Comparison of ENCODE assay signal across 10 mouse cellular contexts in genomic region chr6:48860130-48860815, GRCm38 (mm10). TPM values are rescaled to one million over a fixed set of nuclear protein-coding genes. Genes with fewer than 3 reads are reported as not detected.
DNase-seq lines count a peak whose midpoint lies in the region; ATAC-seq and TF ChIP-seq lines count a peak whose summit lies in the region.
"Had no signal": no experiment of that assay in that cellular context is flagged by ENCODE, and none has a peak within 500 bp of the region (broad histone marks: within the 10 kb centered on the region; RNA-seq: fewer than 3 reads in every experiment).

No protein-coding gene starts in this region.

- ATAC-seq in midbrain, embryonic 16.5 days, result no peak

- peak; percentile 93 for TF ChIP-seq CTCF in kidney, adult 2 months (conservative IDR thresholded peaks at IDR 0.05; ENCODE audit: insufficient read depth, insufficient read length, low read depth, low read length)
- peak; percentile 85; the same call in 1 of the 2 replicates for TF ChIP-seq CTCF in testis, adult 2 months (IDR thresholded peaks at IDR 0.05; ENCODE audit: control insufficient read depth, insufficient read depth, insufficient replicate concordance, low read depth, low read length)

- peak; percentile 16 for DNase-seq in cerebellum, adult 9-10 months
- no peak for DNase-seq in cerebellum, adult 9-11 months
- DNase-seq in c-Kit-positive CD71-negative TER-119-negative erythroid progenitor cells, embryonic 14.5 days (ENCODE audit: low read depth), result peak; percentile 76
- peak; percentile 60 for DNase-seq in gastrocnemius, postnatal 14 days
- DNase-seq in kidney, adult 2 months, result peak; percentile 86
- peak; percentile 71 for DNase-seq in liver

- intact Hi-C loops in gastrocnemius, postnatal 14 days (cut with DNase I; ENCODE audit: low total_unique reads), result no loop called here

- peak overlapping the region; percentile 38 for H3K4me2 ChIP-seq in midbrain, embryonic 16.5 days (ENCODE audit: low read length)

- H3K9ac ChIP-seq in midbrain, embryonic 16.5 days (ENCODE audit: low read depth, low read length), result no peak overlapping the region

- no peaks in the 10 kb centered on the region for H3K27me3 ChIP-seq in kidney, adult 2 months (replicated peaks; ENCODE audit: control insufficient read depth, insufficient read depth, low read length)
- H3K27me3 ChIP-seq in midbrain, embryonic 16.5 days (ENCODE audit: control insufficient read depth, insufficient read depth, low read depth, low read length), result no peaks in the 10 kb centered on the region
- no peaks in the 10 kb centered on the region for H3K27me3 ChIP-seq in testis, adult 2 months (ENCODE audit: control insufficient read depth, insufficient read depth, low read length)

- H3K36me3 ChIP-seq in kidney, adult 2 months (ENCODE audit: control insufficient read depth, insufficient read depth, low read length), result no peaks in the 10 kb centered on the region
- H3K36me3 ChIP-seq in midbrain, embryonic 16.5 days (ENCODE audit: control insufficient read depth, insufficient read depth, low read length), result no peaks in the 10 kb centered on the region
- no peaks in the 10 kb centered on the region for H3K36me3 ChIP-seq in testis, adult 2 months (ENCODE audit: control insufficient read depth, insufficient read depth, low read length)

- no peak overlapping the region for H3K4me3 ChIP-seq in kidney, adult 2 months (ENCODE audit: insufficient read depth, low read depth, low read length)
- 0 out of 2 replicates have a peak overlapping the region, but pooled peaks have one; percentile 4 for H3K4me3 ChIP-seq in midbrain, embryonic 16.5 days (ENCODE audit: low read depth, low read length)
- no peak overlapping the region for H3K4me3 ChIP-seq in testis, adult 2 months (ENCODE audit: control insufficient read depth, low read depth, low read length)
- H3K4me3 ChIP-seq: myocyte had no signal

- WGBS in kidney, adult 2 months, result 10% methylated on average over 23 of the region's 23 CpGs
- WGBS in midbrain, embryonic 16.5 days, result 12% methylated on average over 21 of the region's 23 CpGs

- H3K4me1 ChIP-seq in kidney, adult 2 months (ENCODE audit: control insufficient read depth, insufficient read depth, low read length), result peaks cover 32% of the 10 kb centered on the region
- H3K4me1 ChIP-seq in midbrain, embryonic 16.5 days (ENCODE audit: control insufficient read depth, insufficient read depth, low read length), result no peaks in the 10 kb centered on the region
- peaks cover 3% of the 10 kb centered on the region; the same call in 1 of the 2 replicates for H3K4me1 ChIP-seq in testis, adult 2 months (ENCODE audit: control insufficient read depth, insufficient read depth, low read length)

- H3K27ac ChIP-seq in kidney, adult 2 months (ENCODE audit: insufficient read depth, low read depth, low read length), result peak overlapping the region; percentile 37
- no peak overlapping the region for H3K27ac ChIP-seq in midbrain, embryonic 16.5 days (ENCODE audit: low read length)
- H3K27ac ChIP-seq in testis, adult 2 months (ENCODE audit: control insufficient read depth, insufficient read depth, low read depth, low read length), result no peak overlapping the region

- no peak for TF ChIP-seq POLR2A in kidney, adult 2 months (IDR thresholded peaks at IDR 0.05; ENCODE audit: low read depth, low read length)
- no peak for TF ChIP-seq POLR2A in testis, adult 2 months (IDR thresholded peaks at IDR 0.05; ENCODE audit: control insufficient read depth, low read depth, low read length)

- no peaks in the 10 kb centered on the region for H3K9me3 ChIP-seq in midbrain, embryonic 16.5 days (replicated peaks; ENCODE audit: control insufficient read depth, low read length, poor library complexity, severe bottlenecking)

RNA-seq across cellular contexts. Expression of gene Aoc1, which starts 12.4 kb away (rescaled TPM):
- total RNA-seq in gastrocnemius, postnatal 14 days (2021), result not detected
- polyA plus RNA-seq in kidney, adult 2 months (2012; rRNA removed), result 7.3 and 7.7 TPM in 2 replicates
- polyA plus RNA-seq in midbrain, embryonic 16.5 days (2015; fragmentation: Nextera tagmentation; extraction: Ambion mirVana), result 0.07 TPM in 1 of 2 replicates, not detected in the other
- 0.84 and 0.89 TPM in 2 replicates for polyA plus RNA-seq in testis, adult 2 months (2012; rRNA removed)
- polyA plus RNA-seq: C2C12, myocyte had no signal

RNA-seq across cellular contexts. Expression of gene Tmem176b, which starts 19.0 kb away (rescaled TPM):
- total RNA-seq in gastrocnemius, postnatal 14 days (2021), result 10 to 100 TPM; 19.5 to 26.1 TPM
- polyA plus RNA-seq in kidney, adult 2 months (2012; rRNA removed), result 1,386 and 1,411 TPM in 2 replicates
- polyA plus RNA-seq in midbrain, embryonic 16.5 days (2015; fragmentation: Nextera tagmentation; extraction: Ambion mirVana), result 113 and 127 TPM in 2 replicates
- 49.0 and 49.2 TPM in 2 replicates for polyA plus RNA-seq in testis, adult 2 months (2012; rRNA removed)

RNA-seq across cellular contexts. Expression of gene Tmem176a, which starts 19.6 kb away (rescaled TPM):
- 1 to 10 TPM; 8.1 to 9.1 TPM for total RNA-seq in gastrocnemius, postnatal 14 days (2021)
- 509 and 544 TPM in 2 replicates for polyA plus RNA-seq in kidney, adult 2 months (2012; rRNA removed)
- 17.9 and 19.7 TPM in 2 replicates for polyA plus RNA-seq in midbrain, embryonic 16.5 days (2015; fragmentation: Nextera tagmentation; extraction: Ambion mirVana)
- polyA plus RNA-seq in testis, adult 2 months (2012; rRNA removed), result 18.5 and 19.1 TPM in 2 replicates

Comparison
In these comparisons a context has a peak if more than half of its experiments do, and no peak if none do; other contexts are left out.
1. RNA of gene Tmem176b, which starts 19.0 kb away (polyA plus RNA-seq): 1,386 to 1,411 TPM in kidney, adult 2 months; 113 to 127 TPM in midbrain, embryonic 16.5 days and 49.0 to 49.2 TPM in testis, adult 2 months; every median in the first group is over 10 times any median in the second.
2. RNA of gene Tmem176a, which starts 19.6 kb away (polyA plus RNA-seq): 509 to 544 TPM in kidney, adult 2 months; 18.5 to 19.1 TPM in testis, adult 2 months and 17.9 to 19.7 TPM in midbrain, embryonic 16.5 days; every median in the first group is over 10 times any median in the second.